Mouse (Mus musculus): Measurements from ENCODE around the gene Tert. TPM values are rescaled to one million over a fixed set of nuclear protein-coding genes. Genes with fewer than 3 reads are reported as not detected.

Gene Tert
- total and polyA plus RNA-seq, 3 experiments: 3.8 to 9.8 (median 9.3) TPM

GRCm38 (mm10) chr13:73682226-73682625 is 55.5 kb downstream of the Tert start:
- H3K27ac ChIP-seq (ENCODE audit: insufficient read depth, low read depth): no peak overlapping the region
- H3K27me3 ChIP-seq (replicated peaks): peaks cover 8% of the 10 kb centered on the region
- 0 out of 4 replicates have a peak, but pooled peaks cover 2 to 4% of the 10 kb centered on the region in 2 experiments for H3K4me1 ChIP-seq (ENCODE audit: control insufficient read depth in 1 of 2, insufficient read depth in 2 of 2)
- DNase-seq (ENCODE audit: extremely low read depth): no peak
- TF ChIP-seq CTCF (conservative IDR thresholded peaks at IDR 0.05 in 1 of 2, IDR thresholded peaks at IDR 0.05 in 1 of 2; ENCODE audit: low read depth in 2 of 2, low read length in 2 of 2): no peak
- H3K4me2 ChIP-seq (ENCODE audit: insufficient read depth, low read depth, poor library complexity, severe bottlenecking): no peak overlapping the region
- in situ Hi-C loops (cut with MboI; ENCODE audit: low pct_ligation_motif_present, low pct_unique_long_range_greater_than_20kb, low sequenced_read_pairs) (no loop called here), dilution Hi-C loops (cut with MboI; ENCODE audit: extremely low pct_ligation_motif_present, extremely low pct_unique_long_range_greater_than_20kb, low sequenced_read_pairs) (no loop called here)
- H3K9ac ChIP-seq (ENCODE audit: insufficient read depth, low read depth): no peak overlapping the region
- no peaks in the 10 kb centered on the region for H3K79me2 ChIP-seq (replicated peaks; ENCODE audit: control insufficient read depth, extremely low read depth, insufficient read depth, poor library complexity, severe bottlenecking)
- no peaks in the 10 kb centered on the region for H3K9me3 ChIP-seq (replicated peaks; ENCODE audit: low read length)
- no peaks in the 10 kb centered on the region for H3K36me3 ChIP-seq (replicated peaks in 1 of 2; ENCODE audit: control insufficient read depth in 1 of 2, insufficient read depth in 1 of 2, low read length in 1 of 2)
- H3K4me3 ChIP-seq (replicated peaks in 1 of 3; ENCODE audit: low read depth in 2 of 3, low read length in 2 of 3, poor library complexity in 1 of 3): no peak overlapping the region

DNA sequence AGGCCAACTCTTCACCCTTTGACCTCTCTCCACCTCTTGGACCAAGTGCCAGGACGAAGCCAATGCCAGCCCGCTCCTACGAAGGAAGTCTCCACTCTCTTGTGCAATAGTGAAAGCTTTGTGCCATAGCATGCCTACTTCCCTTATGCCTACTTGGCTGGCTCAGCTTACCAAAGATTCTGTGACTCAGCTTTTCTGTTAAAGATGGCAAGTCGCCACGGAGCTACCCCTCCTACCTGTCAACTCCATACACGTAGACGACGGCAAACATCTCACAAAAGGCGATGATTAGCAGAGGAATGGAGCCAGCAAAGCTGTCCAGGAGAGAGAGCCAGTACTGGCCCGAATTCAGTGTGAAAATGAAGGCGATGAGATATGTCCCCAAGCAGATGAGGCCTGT is 57.0 kb downstream of the Tert start:
- DNase-seq (ENCODE audit: extremely low read depth): no peak
- H3K9me3 ChIP-seq (replicated peaks; ENCODE audit: low read length): no peaks in the 10 kb centered on the region
- no peak overlapping the region for H3K27ac ChIP-seq (ENCODE audit: insufficient read depth, low read depth)
- in situ Hi-C loops (cut with MboI; ENCODE audit: low pct_ligation_motif_present, low pct_unique_long_range_greater_than_20kb, low sequenced_read_pairs) (no loop called here), dilution Hi-C loops (cut with MboI; ENCODE audit: extremely low pct_ligation_motif_present, extremely low pct_unique_long_range_greater_than_20kb, low sequenced_read_pairs) (no loop called here)
- peaks cover 2 to 8% of the 10 kb centered on the region in 2 experiments; a peak in 2 of 4 replicates for H3K4me1 ChIP-seq (ENCODE audit: control insufficient read depth in 1 of 2, insufficient read depth in 2 of 2)
- no peaks in the 10 kb centered on the region for H3K36me3 ChIP-seq (replicated peaks in 1 of 2; ENCODE audit: control insufficient read depth in 1 of 2, insufficient read depth in 1 of 2, low read length in 1 of 2)
- H3K9ac ChIP-seq (ENCODE audit: insufficient read depth, low read depth): no peak overlapping the region
- no peaks in the 10 kb centered on the region for H3K79me2 ChIP-seq (replicated peaks; ENCODE audit: control insufficient read depth, extremely low read depth, insufficient read depth, poor library complexity, severe bottlenecking)
- H3K27me3 ChIP-seq (replicated peaks): no peaks in the 10 kb centered on the region
- no peak overlapping the region for H3K4me3 ChIP-seq (replicated peaks in 1 of 3; ENCODE audit: low read depth in 2 of 3, low read length in 2 of 3, poor library complexity in 1 of 3)
- H3K4me2 ChIP-seq (ENCODE audit: insufficient read depth, low read depth, poor library complexity, severe bottlenecking): no peak overlapping the region
- no peak for TF ChIP-seq CHD2 (IDR thresholded peaks at IDR 0.05; ENCODE audit: low read length)
- TF ChIP-seq KAT2A (IDR thresholded peaks at IDR 0.05; ENCODE audit: insufficient replicate concordance, low read length): no peak
- TF ChIP-seq CHD1 (IDR thresholded peaks at IDR 0.05; ENCODE audit: low read depth, low read length): no peak
- TF ChIP-seq RCOR1 (conservative IDR thresholded peaks at IDR 0.05; ENCODE audit: low read depth, low read length): no peak
- no peak for TF ChIP-seq HCFC1 (IDR thresholded peaks at IDR 0.05; ENCODE audit: low read depth, low read length)
- TF ChIP-seq JUN (IDR thresholded peaks at IDR 0.05; ENCODE audit: insufficient read depth, low read depth, low read length): no peak
- TF ChIP-seq MXI1 (IDR thresholded peaks at IDR 0.05; ENCODE audit: low read depth, low read length): no peak

- TF ChIP-seq TCF12 (IDR thresholded peaks at IDR 0.05; ENCODE audit: low read depth, low read length): no peak
- no peak for TF ChIP-seq JUND (conservative IDR thresholded peaks at IDR 0.05; ENCODE audit: low read depth, low read length)
- TF ChIP-seq ZNF384 (IDR thresholded peaks at IDR 0.05; ENCODE audit: low read depth, low read length): no peak
- TF ChIP-seq POLR2A (IDR thresholded peaks at IDR 0.05; ENCODE audit: low read depth, low read length): no peak
- TF ChIP-seq POLR2AphosphoS2 (IDR thresholded peaks at IDR 0.05; ENCODE audit: low read depth, low read length): no peak
- no peak for TF ChIP-seq ZKSCAN1 (IDR thresholded peaks at IDR 0.05; ENCODE audit: borderline replicate concordance, low read depth, low read length)
- no peak for TF ChIP-seq JUN (IDR thresholded peaks at IDR 0.05; ENCODE audit: insufficient read depth, low read depth, low read length)
- no peak for TF ChIP-seq CHD2 (IDR thresholded peaks at IDR 0.05; ENCODE audit: low read length)
- no peak for TF ChIP-seq ZMIZ1 (IDR thresholded peaks at IDR 0.05; ENCODE audit: low read depth, low read length)
- no peak for TF ChIP-seq NRF1 (IDR thresholded peaks at IDR 0.05; ENCODE audit: low read depth, low read length)
- TF ChIP-seq MAFK (IDR thresholded peaks at IDR 0.05; ENCODE audit: insufficient replicate concordance, low read length): no peak
- TF ChIP-seq ZC3H11A (IDR thresholded peaks at IDR 0.05; ENCODE audit: low read depth, low read length): no peak
- TF ChIP-seq ETS1 (conservative IDR thresholded peaks at IDR 0.05; ENCODE audit: low read depth, low read length): no peak
- TF ChIP-seq CHD1 (IDR thresholded peaks at IDR 0.05; ENCODE audit: low read depth, low read length): no peak
- TF ChIP-seq MEF2A (IDR thresholded peaks at IDR 0.05; ENCODE audit: borderline replicate concordance, low read depth, low read length): no peak
- Histone ChIP-seq H3K4me2 (ENCODE audit: insufficient read depth, low read depth, poor library complexity, severe bottlenecking) (no peak overlapping the region), H3K4me3 (replicated peaks in 1 of 3; ENCODE audit: low read depth in 2 of 3, low read length in 2 of 3, poor library complexity in 1 of 3) (no peak overlapping the region), H3K9ac (ENCODE audit: insufficient read depth, low read depth) (no peak overlapping the region), H3K27ac (ENCODE audit: insufficient read depth, low read depth) (no peak overlapping the region), H3K27me3 (replicated peaks) (no peaks in the 10 kb centered on the region), H3K9me3 (replicated peaks; ENCODE audit: low read length) (no peaks in the 10 kb centered on the region), H3K79me2 (replicated peaks; ENCODE audit: control insufficient read depth, extremely low read depth, insufficient read depth, poor library complexity, severe bottlenecking) (no peaks in the 10 kb centered on the region), H3K36me3 (replicated peaks in 1 of 2; ENCODE audit: control insufficient read depth in 1 of 2, insufficient read depth in 1 of 2, low read length in 1 of 2) (no peaks in the 10 kb centered on the region), H3K4me1 (ENCODE audit: control insufficient read depth in 1 of 2, insufficient read depth in 2 of 2) (peaks cover 2 to 15% of the 10 kb centered on the region in 2 experiments; a peak in 3 of 4 replicates)
- in situ Hi-C loops (cut with MboI; ENCODE audit: low pct_ligation_motif_present, low pct_unique_long_range_greater_than_20kb, low sequenced_read_pairs): no loop called here
- DNase-seq (ENCODE audit: extremely low read depth): no peak
- dilution Hi-C loops (cut with MboI; ENCODE audit: extremely low pct_ligation_motif_present, extremely low pct_unique_long_range_greater_than_20kb, low sequenced_read_pairs): no loop called here
Measured at GRCm38 (mm10) chr13:73684412-73684811, 57.7 kb downstream of the Tert start.
